Mouse (Mus musculus): ENCODE data around the gene Gcnt4. TPM values are rescaled to one million over a fixed set of nuclear protein-coding genes. Genes with fewer than 3 reads are reported as not detected.

Gcnt4 gene
- polyA plus RNA-seq, 1 experiment from 2014 or later, result 0.10 TPM

DNA sequence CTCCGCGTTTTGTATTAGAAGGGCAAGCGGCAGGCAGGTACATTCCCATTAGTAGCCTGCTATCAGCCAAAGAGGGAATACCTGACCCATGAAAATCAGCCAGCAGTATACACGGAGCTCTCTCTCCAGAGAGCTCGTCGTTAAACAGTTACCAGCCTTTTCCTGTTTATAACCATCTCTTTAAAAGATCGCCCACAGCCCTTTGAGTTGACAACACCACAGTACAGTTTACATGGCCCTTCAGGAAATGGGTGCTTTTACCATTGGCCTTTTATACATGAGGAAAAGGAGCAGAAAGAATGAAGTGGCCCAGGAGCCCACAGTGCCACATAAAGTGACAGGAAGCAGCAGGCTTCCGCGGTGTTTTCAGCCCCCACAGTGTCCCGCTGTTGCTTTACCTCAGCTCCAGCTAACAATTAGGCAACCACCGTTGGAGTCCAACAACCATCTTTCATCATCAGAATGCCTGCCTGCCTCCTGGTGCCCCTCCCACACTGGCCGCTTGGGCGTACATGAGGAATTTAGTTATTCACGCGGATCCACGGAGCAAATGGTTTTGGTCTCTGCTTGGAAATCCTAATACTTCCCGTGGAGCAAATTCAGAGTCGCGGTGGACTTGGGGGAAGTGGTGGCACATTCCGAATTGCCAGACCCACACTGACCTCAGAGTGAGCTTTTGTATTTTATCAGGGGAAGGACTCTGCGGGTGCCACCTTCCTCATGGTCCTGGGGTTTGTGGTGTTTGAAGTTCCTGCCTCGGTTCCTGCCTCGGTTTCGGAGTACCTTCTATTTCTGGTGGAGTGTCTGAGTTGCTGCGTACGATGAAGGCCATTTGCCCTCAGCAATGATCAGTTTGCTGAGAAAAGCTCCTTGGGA, 59.0 kb downstream of the Gcnt4 start:
- Histone ChIP-seq H3K4me3 (replicated peaks; ENCODE audit: low read length) (no peak overlapping the region), H3K9me3 (ENCODE audit: control insufficient read depth, low read length) (no peaks in the 10 kb centered on the region), H3K9ac (replicated peaks; ENCODE audit: low read depth, low read length) (no peak overlapping the region), H3K36me3 (ENCODE audit: control insufficient read depth, insufficient read depth) (no peaks in the 10 kb centered on the region), H3K27me3 (replicated peaks; ENCODE audit: control insufficient read depth, insufficient read depth, low read length) (no peaks in the 10 kb centered on the region), H3K4me1 (replicated peaks; ENCODE audit: control insufficient read depth, insufficient read depth, low read length) (0 out of 2 replicates have a peak, but pooled peaks cover 2% of the 10 kb centered on the region), H3K27ac (ENCODE audit: low read length) (no peak overlapping the region), H3K4me2 (ENCODE audit: low read length) (no peak overlapping the region)
- WGBS, result 62% methylated on average over 26 of the region's 26 CpGs
- ATAC-seq, result no peak

DNA sequence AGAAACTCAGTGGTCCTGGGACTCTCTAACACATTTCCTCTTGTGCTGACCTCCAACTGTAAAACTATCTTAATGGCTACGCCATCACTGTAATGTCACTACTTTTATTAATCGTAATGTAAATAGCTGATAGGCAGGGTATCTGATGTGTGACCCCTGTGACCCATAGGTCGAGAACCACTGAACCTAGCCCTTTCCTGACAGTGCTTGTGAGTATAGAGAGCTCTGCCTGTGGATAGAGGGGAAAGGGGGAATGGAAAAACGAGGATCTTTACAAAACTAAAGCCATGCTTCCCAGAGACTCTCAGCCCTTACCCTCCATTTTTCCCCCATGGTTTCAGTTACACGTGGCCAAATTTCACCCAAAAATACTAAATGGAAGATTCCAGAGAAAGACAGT, 60.2 kb downstream of the Gcnt4 start:
- Histone ChIP-seq H3K4me3 (replicated peaks; ENCODE audit: low read length) (no peak overlapping the region), H3K4me2 (ENCODE audit: low read length) (no peak overlapping the region), H3K36me3 (ENCODE audit: control insufficient read depth, insufficient read depth) (no peaks in the 10 kb centered on the region), H3K27ac (ENCODE audit: low read length) (no peak overlapping the region), H3K4me1 (replicated peaks; ENCODE audit: control insufficient read depth, insufficient read depth, low read length) (0 out of 2 replicates have a peak, but pooled peaks cover 2% of the 10 kb centered on the region), H3K9me3 (ENCODE audit: control insufficient read depth, low read length) (no peaks in the 10 kb centered on the region), H3K27me3 (replicated peaks; ENCODE audit: control insufficient read depth, insufficient read depth, low read length) (no peaks in the 10 kb centered on the region), H3K9ac (replicated peaks; ENCODE audit: low read depth, low read length) (no peak overlapping the region)
- no peak for ATAC-seq
- WGBS, result 84% methylated on average over 5 of the region's 5 CpGs

DNA sequence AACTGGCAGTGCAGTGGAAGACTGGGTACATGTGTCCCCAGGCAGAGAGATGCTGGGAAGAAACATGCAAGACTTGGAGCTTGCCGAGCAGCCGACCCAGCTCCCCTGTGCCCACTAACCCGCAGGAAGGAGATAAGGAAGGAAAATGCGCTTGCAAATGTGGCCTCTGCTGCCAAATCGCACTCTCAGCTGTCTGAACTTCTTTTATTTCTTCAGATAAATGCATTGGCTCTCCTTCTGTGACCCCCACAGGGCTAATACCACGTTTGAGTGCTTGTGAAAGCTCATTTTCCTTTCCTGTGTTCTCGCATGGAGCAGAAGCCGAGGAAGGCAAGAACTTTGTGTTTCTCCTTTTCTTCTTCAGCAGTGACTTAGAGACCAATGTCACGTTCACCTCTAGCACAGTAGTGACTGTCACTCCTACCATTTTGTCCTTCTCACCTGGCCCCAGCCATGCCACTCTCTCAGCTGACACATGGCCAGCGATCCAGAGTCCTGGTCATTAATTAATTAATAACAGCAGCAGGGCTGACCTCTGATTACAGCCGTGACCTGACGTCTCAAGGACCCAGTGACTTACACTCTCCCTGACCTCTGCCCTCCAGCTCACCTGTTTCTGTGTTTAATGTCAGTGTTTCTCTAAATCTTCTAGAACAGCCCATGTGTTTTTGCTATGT, 61.2 kb downstream of the Gcnt4 start:
- WGBS, result 60% methylated on average over 12 of the region's 12 CpGs
- Histone ChIP-seq H3K27me3 (replicated peaks; ENCODE audit: control insufficient read depth, insufficient read depth, low read length) (no peaks in the 10 kb centered on the region), H3K4me1 (replicated peaks; ENCODE audit: control insufficient read depth, insufficient read depth, low read length) (0 out of 2 replicates have a peak, but pooled peaks cover 2% of the 10 kb centered on the region), H3K27ac (ENCODE audit: low read length) (no peak overlapping the region), H3K9ac (replicated peaks; ENCODE audit: low read depth, low read length) (no peak overlapping the region), H3K4me2 (ENCODE audit: low read length) (no peak overlapping the region), H3K36me3 (ENCODE audit: control insufficient read depth, insufficient read depth) (no peaks in the 10 kb centered on the region), H3K9me3 (ENCODE audit: control insufficient read depth, low read length) (no peaks in the 10 kb centered on the region), H3K4me3 (replicated peaks; ENCODE audit: low read length) (no peak overlapping the region)
- ATAC-seq, result no peak

GRCm38 (mm10) chr13:96989129-96989528, 64.6 kb downstream of the Gcnt4 start:
- H3K9me3 ChIP-seq (ENCODE audit: control insufficient read depth, low read length), result no peaks in the 10 kb centered on the region
- H3K4me2 ChIP-seq (ENCODE audit: low read length), result no peak overlapping the region
- no peak overlapping the region for H3K9ac ChIP-seq (replicated peaks; ENCODE audit: low read depth, low read length)
- 97% methylated on average over 16 of the region's 16 CpGs for WGBS
- H3K27ac ChIP-seq (ENCODE audit: low read length), result no peak overlapping the region
- no peak for ATAC-seq
- H3K27me3 ChIP-seq (replicated peaks; ENCODE audit: control insufficient read depth, insufficient read depth, low read length), result no peaks in the 10 kb centered on the region
- H3K36me3 ChIP-seq (ENCODE audit: control insufficient read depth, insufficient read depth), result no peaks in the 10 kb centered on the region
- no peak overlapping the region for H3K4me3 ChIP-seq (replicated peaks; ENCODE audit: low read length)
- H3K4me1 ChIP-seq (replicated peaks; ENCODE audit: control insufficient read depth, insufficient read depth, low read length), result no peaks in the 10 kb centered on the region

DNA sequence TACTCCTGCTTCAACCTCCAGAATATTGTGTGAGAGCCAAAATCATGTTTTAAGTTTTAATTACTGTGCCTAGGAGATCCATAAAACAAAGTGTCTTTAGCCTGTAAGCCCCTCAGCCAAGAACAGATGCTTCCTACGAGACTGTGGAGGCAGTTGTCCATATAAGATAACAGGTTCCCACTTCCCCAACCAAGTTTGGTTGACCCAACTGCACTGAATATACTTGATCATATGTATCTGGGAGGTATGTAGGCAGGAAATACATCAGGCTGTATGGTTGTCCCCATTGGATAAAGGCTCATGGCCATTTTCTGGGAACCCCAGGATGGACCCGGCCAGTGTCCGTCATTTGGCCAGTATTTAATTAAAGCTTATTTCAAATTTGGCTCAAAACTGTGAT, 65.6 kb downstream of the Gcnt4 start:
- no peaks in the 10 kb centered on the region for H3K27me3 ChIP-seq (replicated peaks; ENCODE audit: control insufficient read depth, insufficient read depth, low read length)

DNA sequence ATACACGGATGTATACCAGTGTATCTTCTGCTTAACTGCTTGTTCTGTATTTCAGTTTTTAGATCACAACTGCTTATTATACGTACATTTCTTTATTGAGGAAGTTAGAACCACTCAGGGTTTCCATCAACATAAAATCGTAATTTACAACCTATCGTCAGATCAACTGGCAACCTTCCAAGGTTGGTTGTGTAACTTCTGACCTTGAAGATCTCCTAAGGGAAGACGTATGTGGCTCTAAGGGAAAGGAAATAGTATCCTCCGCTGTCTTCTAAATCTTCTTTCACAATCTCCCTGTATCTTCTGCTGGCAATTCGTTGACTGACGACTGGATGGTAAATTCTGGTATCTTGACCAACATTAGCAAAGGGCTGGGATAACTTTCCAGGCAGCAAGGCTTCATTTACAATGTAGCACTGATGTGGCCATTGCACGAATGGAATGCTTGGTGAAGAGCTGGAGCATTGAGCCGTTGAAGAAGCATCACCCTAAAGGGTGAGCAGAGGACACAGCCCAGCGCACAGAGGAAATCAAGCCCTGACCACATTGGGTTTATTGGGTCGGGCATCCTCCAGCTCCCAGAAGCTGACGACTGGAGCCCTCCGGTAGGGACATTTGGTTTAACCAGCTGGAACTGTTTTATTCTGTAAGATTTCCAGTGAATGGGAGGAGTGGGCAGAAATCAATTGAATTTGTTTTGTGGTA, 66.2 kb downstream of the Gcnt4 start:
- ATAC-seq, result no peak
- Histone ChIP-seq H3K4me3 (replicated peaks; ENCODE audit: low read length) (no peak overlapping the region), H3K4me1 (replicated peaks; ENCODE audit: control insufficient read depth, insufficient read depth, low read length) (no peaks in the 10 kb centered on the region), H3K36me3 (ENCODE audit: control insufficient read depth, insufficient read depth) (no peaks in the 10 kb centered on the region), H3K4me2 (ENCODE audit: low read length) (no peak overlapping the region), H3K27me3 (replicated peaks; ENCODE audit: control insufficient read depth, insufficient read depth, low read length) (no peaks in the 10 kb centered on the region), H3K9ac (replicated peaks; ENCODE audit: low read depth, low read length) (no peak overlapping the region), H3K9me3 (ENCODE audit: control insufficient read depth, low read length) (no peaks in the 10 kb centered on the region), H3K27ac (ENCODE audit: low read length) (no peak overlapping the region)
- WGBS, result 88% methylated on average over 14 of the region's 14 CpGs

More for the DNA sequence above, 65.6 kb downstream of the Gcnt4 start:
- 94% methylated on average over 3 of the region's 3 CpGs for WGBS
- Histone ChIP-seq H3K4me1 (replicated peaks; ENCODE audit: control insufficient read depth, insufficient read depth, low read length) (no peaks in the 10 kb centered on the region), H3K9me3 (ENCODE audit: control insufficient read depth, low read length) (no peaks in the 10 kb centered on the region), H3K36me3 (ENCODE audit: control insufficient read depth, insufficient read depth) (no peaks in the 10 kb centered on the region), H3K4me3 (replicated peaks; ENCODE audit: low read length) (no peak overlapping the region), H3K9ac (replicated peaks; ENCODE audit: low read depth, low read length) (no peak overlapping the region), H3K4me2 (ENCODE audit: low read length) (no peak overlapping the region), H3K27ac (ENCODE audit: low read length) (no peak overlapping the region)
- no peak for ATAC-seq

DNA sequence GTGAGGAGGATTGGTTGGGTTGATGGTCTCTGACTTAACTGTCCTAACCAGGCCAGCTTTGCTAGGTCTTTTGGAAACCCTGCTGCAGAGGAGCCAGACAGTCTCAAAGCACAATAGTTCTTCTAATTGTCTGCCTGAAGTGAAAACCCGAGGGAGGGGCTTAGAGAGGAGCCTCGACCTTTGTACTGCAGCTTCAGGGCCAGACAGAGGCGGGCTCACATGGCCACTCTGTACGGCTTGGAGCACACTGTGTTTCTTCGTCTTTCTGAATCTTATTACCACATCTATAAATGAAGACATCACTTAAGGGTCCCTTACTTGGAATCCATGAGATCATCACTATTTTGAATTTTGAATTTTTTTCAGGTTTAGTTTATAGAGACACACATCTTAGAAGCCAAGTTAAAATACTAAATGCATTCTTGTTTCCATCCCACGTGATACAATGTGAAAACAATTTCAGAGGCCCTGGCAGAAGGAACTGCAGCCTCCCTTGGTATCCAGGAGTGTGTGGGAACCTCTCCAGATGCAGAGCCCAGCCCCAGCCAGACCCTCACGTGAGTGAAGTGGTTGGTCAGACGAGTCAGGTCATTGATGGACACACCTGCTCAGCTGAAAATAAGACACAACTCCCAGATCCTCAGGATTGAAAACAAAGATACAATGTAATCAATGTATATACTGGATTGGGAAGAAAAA, 69.0 kb downstream of the Gcnt4 start:
- 34% methylated on average over 8 of the region's 8 CpGs for WGBS
- H3K4me3 ChIP-seq (replicated peaks; ENCODE audit: low read length), result no peak overlapping the region

DNA sequence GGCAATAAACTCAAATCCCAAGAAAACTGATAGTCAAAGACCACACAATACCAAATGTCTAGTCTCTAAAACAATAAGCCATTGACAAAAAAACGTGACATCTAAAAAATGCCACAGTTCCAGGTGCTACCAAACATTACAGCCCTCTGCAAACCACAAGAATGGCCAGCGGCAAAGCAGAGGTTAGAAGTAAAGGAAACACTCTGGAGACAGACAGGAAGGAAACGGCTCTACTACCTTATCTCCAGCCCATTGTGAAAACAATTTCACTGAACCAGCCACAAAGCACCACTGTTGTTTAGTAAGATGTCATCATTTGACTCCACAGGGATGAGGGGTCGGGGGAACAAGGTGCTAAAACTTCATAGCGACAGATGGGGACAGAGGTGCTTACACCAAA, 70.8 kb downstream of the Gcnt4 start:
- Histone ChIP-seq H3K4me1 (replicated peaks; ENCODE audit: control insufficient read depth, insufficient read depth, low read length) (no peaks in the 10 kb centered on the region), H3K4me3 (replicated peaks; ENCODE audit: low read length) (no peak overlapping the region), H3K27ac (ENCODE audit: low read length) (no peak overlapping the region), H3K4me2 (ENCODE audit: low read length) (no peak overlapping the region), H3K9ac (replicated peaks; ENCODE audit: low read depth, low read length) (no peak overlapping the region), H3K27me3 (replicated peaks; ENCODE audit: control insufficient read depth, insufficient read depth, low read length) (no peaks in the 10 kb centered on the region), H3K9me3 (ENCODE audit: control insufficient read depth, low read length) (no peaks in the 10 kb centered on the region), H3K36me3 (ENCODE audit: control insufficient read depth, insufficient read depth) (no peaks in the 10 kb centered on the region)
- 89% methylated on average over 5 of the region's 5 CpGs for WGBS
- ATAC-seq, result no peak

More for the DNA sequence above, 69.0 kb downstream of the Gcnt4 start:
- Histone ChIP-seq H3K27me3 (replicated peaks; ENCODE audit: control insufficient read depth, insufficient read depth, low read length) (no peaks in the 10 kb centered on the region), H3K9me3 (ENCODE audit: control insufficient read depth, low read length) (no peaks in the 10 kb centered on the region), H3K9ac (replicated peaks; ENCODE audit: low read depth, low read length) (no peak overlapping the region), H3K27ac (ENCODE audit: low read length) (no peak overlapping the region), H3K4me2 (ENCODE audit: low read length) (no peak overlapping the region), H3K4me1 (replicated peaks; ENCODE audit: control insufficient read depth, insufficient read depth, low read length) (no peaks in the 10 kb centered on the region), H3K36me3 (ENCODE audit: control insufficient read depth, insufficient read depth) (no peaks in the 10 kb centered on the region)
- ATAC-seq, result no peak

GRCm38 (mm10) chr13:96997080-96997479, 72.6 kb downstream of the Gcnt4 start:
- Histone ChIP-seq H3K36me3 (ENCODE audit: control insufficient read depth, insufficient read depth) (no peaks in the 10 kb centered on the region), H3K4me3 (replicated peaks; ENCODE audit: low read length) (no peak overlapping the region), H3K27me3 (replicated peaks; ENCODE audit: control insufficient read depth, insufficient read depth, low read length) (no peaks in the 10 kb centered on the region), H3K27ac (ENCODE audit: low read length) (no peak overlapping the region), H3K9me3 (ENCODE audit: control insufficient read depth, low read length) (no peaks in the 10 kb centered on the region), H3K4me1 (replicated peaks; ENCODE audit: control insufficient read depth, insufficient read depth, low read length) (no peaks in the 10 kb centered on the region), H3K4me2 (ENCODE audit: low read length) (no peak overlapping the region), H3K9ac (replicated peaks; ENCODE audit: low read depth, low read length) (no peak overlapping the region)
- 70% methylated on average over 1 of the region's 1 CpGs for WGBS
- ATAC-seq, result no peak
